Mouse (Mus musculus) left cerebral cortex, postnatal 25 days (tissue): ENCODE measurements at regions not wholly inside any gene's neighbourhood (a gene's known extent, or its start where the extent isn't known, plus 50 kb on each side); places are given as distances from the start of the nearest gene placed in this dataset.

Source experiments
- DNase-seq, 2 experiments: peaks; one replicate each; pipeline ENCODE4 v3.0.0; 2022; ENCODE audit warnings: low spot score in 2 of 2, mixed read lengths in 1 of 2
- intact Hi-C: fragments of 180-260 bp; cut with DNase I; formaldehyde crosslinking; loops from one replicate; pipeline ENCODE4 v1.15.1; 2025

DNA sequence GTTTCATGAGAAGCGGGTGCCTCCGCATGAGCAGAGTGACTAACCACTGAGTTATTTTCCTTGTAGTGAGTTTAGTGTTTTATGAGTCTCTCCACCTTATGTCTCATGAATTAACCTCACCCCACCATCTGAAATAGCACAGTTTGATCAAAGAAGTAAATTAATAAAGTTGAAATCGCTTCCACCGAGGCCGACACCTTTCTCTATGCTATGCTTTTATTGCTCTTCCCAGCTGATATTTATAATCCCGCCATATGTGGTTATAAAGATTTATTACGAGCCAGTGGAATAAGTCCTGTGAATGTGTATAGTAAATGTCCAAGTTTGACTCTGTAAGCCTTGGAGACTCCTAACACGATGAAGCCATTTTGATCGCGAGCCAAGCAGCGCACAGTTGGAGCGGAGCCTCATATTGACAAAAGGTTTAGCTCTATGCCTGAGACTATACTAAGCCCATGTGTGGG is 329.3 kb downstream of the Foxa2 start:
- intact Hi-C loops = no loop called here
- DNase-seq = no peak

DNA sequence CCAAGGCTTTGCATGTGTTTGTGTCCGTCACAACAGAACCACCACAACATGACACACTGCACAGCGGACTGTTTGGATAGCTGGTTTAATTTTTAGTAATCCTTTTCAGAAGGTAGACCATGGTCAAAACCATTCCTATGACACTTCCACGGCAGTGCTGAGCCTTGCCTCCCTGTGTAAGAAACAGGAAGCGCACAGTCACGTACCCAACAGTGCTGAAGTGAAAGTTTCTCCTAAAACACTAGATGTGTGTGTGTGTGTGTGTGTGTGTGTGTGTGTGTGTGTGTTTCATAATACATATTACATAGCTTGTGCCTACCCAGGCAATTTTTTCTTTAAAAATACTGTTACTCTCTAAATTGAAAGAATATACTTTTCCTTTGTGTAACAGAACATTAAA is 331.0 kb downstream of the Foxa2 start:
- DNase-seq = no peak
- intact Hi-C loops = no loop called here

DNA sequence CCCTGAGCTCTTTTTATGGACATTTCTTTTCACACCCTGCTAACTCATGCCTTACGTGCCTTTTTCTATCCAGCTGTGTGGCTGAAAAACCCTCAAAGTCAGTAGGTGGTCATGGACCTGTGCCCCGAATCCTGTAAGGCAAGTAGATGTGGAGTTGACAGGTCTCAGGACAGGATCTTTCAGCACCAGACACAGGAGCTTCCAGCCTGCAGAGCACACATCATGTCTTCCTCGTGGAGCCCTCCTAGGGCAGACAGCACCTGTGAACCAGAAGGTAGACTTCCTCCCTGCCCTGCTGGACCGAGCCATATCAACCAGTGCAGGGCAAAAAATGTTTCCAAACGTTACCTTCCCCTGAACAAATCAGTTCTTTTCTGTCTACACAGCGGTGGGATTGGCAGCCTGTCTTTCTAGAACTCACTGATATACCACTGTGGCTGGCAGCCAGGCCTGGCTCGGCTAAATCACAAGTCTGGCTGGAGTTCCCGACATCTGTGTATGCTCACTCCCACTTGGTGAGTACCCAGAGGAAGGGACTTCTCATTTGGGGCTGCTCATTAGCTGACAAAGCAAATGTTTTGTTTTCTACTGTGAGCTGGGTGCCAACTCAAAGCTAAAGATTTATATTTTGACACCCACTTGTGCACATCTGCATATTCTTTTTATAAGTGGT is 336.0 kb downstream of the Foxa2 start:
- intact Hi-C loops = no loop called here
- no peak for DNase-seq

DNA sequence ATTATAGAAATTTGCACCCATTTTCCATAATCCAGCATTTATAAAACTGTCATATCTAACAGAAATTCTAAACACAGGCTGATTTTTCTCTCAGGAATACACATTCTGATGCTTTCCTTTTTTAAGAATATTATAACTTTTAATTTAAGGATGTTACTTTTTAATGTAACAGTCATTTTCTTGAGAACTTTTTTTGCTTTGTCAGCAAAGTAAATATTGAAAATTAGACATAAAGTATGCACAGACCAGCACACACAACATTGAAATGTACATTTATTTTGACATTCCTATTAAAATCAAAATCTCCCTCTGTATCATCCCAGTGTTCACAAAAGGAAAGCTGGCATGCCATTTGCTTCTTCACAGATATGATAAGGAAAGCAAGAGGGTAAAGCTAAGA is 337.0 kb downstream of the Foxa2 start:
- intact Hi-C loops = no loop called here
- no peak for DNase-seq

DNA sequence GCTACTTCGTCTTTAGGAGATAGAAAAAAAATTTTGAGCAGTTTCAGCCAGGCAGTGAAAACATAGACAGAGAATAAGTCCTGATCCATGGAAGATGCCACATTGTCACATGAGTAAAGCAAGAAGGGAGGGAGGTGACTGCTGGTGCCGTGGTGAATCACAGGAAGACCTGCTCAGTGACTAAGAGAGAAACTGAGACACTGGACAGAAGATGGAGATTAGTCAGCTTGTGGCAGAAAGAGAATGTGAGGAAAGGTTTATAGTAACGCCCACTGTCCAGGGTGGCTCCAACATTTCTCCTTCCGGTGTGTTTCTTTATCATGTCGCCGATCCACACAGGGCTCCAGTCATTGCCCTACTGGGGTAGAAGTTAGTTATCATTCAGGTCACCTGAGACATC is 339.6 kb downstream of the Foxa2 start:
- DNase-seq = peak in 1 of 2 experiments; percentile 6
- intact Hi-C loops = no loop called here

DNA sequence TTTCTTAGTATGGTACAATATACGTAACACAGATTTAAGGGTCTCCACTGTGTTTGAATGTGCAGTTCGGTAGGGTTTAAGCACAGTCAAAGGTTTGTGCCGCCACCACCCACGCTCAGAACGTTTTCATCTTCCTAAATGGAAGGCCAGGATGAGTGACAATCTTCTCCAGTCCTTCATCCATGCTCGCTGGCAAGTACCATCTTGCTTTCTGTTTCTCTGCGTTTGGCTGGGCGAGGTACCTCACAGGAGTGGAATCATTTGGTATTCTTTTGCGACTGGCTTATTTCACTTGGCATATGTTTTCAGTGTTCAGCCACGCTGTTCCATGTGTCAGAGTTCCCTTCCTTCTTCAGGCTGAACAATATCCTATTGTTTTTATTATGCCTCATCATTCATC is 342.3 kb downstream of the Pax1 start:
- intact Hi-C loops = no loop called here
- DNase-seq = no peak

DNA sequence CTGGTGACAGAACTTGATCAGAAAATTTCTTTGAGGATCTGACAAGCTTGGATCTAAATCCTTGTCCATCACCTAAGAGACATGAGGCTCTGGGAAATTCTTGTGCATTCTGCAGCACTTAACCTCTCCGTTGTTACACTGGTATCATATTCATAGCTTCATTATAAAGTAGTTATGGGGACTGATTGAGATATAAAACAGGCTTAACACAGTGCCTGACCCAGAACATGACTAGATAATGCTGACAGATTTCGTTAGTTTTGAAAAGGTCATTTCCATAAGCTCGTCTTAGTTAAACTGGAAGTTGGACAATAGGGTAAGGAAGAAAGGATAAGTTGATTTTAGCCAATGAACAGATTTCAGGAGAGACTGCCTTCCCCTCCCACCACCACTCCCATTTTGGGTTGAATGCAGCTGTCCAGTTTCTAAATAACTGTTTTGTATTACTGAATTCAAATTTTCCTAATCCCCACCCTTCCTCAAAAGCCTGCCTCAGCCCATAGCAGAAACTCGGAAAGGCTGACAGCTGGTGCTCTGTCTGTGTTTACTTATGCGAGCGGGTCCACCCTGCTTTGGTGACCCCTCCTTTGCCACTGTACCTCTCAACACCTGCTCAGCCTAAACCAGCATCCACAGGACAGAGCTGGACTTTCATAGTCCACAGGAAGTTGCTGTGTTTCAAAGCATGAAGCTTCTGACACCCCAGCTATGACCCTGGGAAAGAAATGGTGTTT is 340.8 kb downstream of the Pax1 start:
- DNase-seq = no peak
- intact Hi-C loops = no loop called here

DNA sequence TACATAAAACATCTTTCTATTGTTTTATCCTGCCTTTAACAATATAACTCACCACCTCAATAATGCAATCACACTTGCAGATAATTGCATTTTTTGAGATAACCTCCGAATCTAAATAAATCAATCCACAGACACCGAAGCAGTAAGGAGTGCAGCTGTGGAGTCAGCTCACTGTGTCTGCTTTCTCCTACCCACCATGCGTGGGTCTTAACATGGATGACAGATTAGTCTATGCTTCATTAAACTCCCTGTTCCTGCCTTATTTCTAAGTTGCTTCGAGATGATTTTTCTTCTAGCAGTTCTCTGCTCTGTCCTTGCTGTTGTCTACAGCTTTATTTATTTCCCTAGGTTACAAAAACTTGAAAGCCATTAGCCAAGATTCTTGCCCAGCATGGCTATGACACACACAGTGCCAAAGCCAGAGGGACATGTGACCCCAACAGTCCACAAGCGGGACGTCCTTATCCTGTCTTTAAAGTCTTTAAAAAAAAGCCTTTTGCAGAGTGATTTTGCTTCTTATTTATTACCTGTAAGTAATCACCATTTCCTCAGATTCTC is 337.9 kb downstream of the Pax1 start:
- DNase-seq = no peak
- intact Hi-C loops = no loop called here

DNA sequence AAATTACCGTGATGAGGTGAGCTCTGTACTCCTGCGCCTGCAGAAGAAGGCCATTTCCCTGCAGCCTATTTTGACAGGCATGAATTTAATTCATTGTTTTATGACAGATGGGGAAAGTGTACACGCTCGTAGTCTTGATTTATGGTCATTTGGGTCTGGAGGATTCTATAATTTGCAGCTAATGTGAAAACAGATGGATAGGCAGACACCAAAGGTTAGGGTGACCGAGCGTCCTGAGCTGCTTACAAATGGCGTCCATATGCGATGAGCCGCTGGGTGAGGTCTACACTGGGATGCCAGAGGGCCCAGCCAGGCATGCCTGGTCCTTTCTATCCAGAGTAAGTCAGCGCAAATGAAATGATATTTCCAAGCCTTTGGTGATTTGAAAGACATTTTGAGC is 330.2 kb downstream of the Pax1 start:
- no peak for DNase-seq
- intact Hi-C loops = no loop called here

DNA sequence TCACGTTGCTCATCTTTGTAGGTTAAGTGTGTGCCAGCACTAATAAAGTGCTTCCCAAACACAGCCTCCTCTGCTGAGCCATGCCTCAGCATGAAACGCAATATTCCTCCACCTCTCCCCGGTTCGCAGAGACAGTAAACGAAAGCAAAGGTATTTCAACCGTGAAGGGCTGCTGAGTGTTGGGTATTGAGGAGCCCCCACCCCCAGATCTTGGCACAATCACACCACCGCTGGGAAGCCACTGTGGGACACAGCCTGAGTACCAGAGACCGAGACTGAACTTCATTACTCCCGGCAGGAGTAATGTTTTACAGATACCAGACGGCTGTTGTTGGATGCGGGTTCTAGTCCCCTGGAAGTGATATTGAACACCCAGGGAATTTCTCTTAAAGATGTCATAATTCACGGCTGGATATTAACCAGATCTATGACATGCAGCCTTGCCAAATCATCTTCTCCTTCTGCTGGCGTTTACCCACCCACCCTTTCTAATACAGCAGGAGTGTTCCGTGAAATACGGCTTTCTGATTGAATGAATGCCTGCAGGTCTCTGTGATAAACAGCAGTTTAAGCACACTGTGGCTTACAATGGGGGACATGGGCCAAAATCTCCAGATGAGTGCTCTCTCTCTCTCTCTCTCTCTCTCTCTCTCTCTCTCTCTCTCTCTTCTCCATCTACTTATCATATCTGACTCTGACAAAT is 328.9 kb downstream of the Pax1 start:
- intact Hi-C loops = no loop called here
- no peak for DNase-seq

DNA sequence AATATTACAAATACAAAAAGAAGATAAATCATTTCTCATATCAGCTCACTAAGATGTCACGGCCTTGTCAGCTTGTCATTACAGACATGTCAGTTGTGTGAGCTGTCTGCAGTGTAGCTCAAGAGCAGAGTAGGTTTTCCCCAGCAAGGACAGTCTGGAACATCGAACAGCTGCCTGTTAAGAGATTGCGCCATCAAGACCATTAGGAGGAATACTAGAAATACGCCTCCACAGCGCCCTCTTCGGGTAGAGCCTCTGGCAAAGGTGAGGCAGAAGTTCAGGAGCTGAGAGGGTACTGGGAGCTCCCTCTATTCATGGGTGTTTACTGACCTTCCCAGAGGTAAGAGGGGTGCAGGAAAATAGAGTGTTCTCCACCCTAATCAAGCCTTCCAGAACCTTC is 327.0 kb downstream of the Pax1 start:
- intact Hi-C loops = no loop called here
- peak in 1 of 2 experiments; percentile 9 for DNase-seq

DNA sequence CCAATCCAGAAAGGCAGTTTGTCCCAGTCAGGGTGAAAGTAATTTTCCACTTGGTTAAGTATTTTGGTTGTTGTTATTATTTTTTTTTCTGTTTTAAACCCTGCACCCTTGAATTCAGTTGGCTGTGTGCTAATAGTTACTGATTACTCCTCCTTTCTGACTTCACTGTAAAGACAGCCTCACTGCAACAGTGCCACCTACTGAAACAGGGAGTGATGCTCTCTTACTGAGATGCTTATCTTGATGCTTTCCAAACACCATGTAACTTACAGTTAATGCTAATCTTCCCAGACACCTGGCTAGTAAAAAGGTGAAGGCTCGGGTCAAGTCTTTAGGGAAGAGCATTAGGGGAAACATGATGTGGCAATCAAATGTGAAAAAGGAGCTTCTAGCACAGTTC is 294.9 kb downstream of the Pax1 start:
- DNase-seq = peak; percentile 3 to 6
- intact Hi-C loops = loop anchor here (2.0 to 5.0 kb wide), 2 partner anchors 224 to 278 kb away; no protein-coding TSS in a partner anchor

DNA sequence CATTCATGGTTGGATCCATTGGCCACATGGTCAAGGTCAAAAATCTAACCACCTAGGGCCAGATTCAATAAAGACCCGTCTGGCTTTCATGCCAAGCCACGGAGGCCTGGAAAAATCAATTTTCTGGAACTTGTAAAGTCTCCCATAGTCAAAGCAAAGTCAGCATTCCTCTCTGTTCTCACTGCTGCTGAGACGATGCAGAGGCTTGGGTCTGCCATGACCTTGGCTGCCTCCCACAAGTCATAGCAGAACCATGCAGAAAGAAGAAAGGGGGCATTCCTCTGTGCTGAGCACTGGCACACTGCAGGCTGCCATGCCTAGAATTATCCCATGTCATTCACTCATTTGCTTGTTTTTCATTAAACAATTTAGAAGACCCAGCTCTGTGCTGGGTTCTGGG is 288.5 kb downstream of the Pax1 start:
- intact Hi-C loops = no loop called here

DNA sequence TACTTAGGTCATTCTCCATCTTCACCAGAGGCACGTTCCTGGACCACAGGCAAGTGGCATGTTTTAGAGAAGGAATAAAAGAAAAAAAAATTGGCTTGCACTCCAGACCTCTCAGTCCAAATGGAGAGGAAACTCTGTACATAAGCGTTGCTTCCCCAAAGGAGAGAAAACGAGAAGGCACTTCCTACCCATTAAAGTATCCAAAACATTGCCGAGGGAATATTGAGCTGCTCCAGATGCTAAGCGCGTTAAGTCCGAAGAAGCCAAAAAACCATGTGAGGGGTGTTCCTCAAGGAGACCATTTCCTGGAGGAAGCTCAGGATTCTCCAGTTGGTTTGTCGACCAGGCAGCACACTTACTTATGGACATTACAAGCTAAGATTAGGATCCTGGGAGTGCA is 286.2 kb downstream of the Pax1 start:
- intact Hi-C loops = no loop called here

More for the DNA sequence above, 288.5 kb downstream of the Pax1 start:
- no peak for DNase-seq

DNA sequence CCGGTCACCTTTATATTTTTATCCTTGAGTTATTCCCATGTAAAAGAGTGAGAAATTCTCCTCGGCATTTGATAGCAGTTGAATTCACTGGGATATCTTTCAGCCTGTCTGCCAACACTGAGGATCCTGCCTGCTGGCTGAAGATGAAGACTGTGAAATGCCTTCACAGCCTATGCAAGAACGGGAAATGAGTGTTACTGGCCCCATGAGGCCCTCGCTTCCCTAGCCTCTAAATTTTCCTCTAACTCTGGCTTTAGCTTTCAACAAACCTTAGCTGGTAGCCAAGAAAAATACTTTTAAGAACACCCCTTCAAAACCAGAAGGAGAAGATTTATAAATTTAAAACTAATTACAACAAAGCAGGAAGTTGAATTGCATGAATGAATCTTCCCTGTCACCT is 285.8 kb downstream of the Pax1 start:
- DNase-seq = peak in 1 of 2 experiments; percentile 7
- intact Hi-C loops = no loop called here

More for the DNA sequence above, 286.2 kb downstream of the Pax1 start:
- DNase-seq = no peak

DNA sequence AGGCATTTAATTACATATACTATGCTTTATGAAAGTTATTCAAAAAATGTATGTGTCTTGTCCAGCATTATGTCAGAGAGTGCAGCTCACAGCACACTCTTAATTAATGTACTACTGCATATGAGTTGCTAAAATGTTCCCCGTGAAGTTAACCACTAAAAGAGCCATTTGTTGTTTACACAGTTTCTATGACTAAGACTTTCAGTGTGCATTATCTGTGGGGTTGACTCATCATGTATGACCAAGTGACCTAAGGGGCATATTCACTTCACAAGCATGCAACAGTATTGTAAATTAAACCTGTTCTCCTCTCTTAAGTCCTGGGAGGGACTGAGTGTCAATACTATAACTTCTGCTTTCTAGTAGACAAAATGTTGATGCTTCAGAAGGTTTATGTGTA is 276.2 kb downstream of the Pax1 start:
- no peak for DNase-seq
- intact Hi-C loops = no loop called here

DNA sequence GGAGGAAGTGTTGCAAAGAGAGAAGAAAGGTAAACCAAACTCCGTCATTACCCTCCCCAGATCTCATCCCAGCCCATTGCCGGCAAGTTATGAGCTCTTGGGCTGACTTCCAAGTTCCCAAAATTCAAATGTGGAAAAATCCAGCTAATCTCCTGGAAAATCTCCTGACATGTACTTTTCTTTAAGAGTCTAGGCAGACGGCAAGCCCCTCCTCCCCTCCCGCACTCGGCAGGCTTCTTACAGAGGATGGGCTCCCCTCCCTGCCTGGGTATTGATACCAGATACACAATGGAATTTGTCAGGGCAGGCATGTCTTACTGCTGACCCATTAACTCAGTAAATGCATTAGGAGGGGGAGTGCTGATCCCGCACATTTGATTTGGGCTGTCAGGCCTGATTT is 271.0 kb downstream of the Pax1 start:
- intact Hi-C loops = no loop called here
- no peak for DNase-seq

DNA sequence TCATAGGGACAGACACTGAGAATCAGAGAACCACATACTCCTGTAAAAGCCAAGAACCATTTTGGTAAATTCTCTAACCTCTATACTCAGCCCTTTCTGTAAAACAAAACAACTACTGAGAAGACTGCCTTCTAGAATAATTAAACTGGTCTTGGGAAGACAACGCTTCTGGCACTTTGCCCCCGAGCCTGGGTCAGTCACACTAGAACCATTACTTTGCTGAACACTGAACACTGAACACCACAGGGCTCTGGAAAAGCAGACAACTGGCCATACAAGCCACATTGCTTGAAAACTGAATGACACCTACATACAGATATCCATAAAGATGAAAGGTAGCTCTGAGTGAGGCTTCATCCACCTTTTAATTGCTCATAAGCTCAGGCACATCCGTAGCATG is 268.0 kb downstream of the Pax1 start:
- DNase-seq = no peak
- intact Hi-C loops = no loop called here

DNA sequence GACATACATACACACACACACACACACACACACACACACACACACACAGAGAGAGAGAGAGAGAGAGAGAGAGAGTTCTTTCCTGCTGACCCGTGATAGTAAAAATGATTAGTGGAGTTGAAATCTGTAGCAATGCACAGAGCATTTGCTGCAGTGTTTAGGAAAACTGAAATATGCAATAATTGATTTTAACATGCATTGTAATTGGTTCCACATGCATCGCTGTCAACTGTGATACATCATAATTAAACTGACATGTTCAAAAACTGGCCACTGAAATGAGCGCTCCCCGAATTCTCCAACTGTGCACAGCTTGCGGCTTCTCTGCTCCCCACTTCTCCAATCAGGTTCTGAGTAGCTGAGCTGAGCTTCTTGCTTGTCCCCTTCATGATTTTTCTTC is 265.4 kb downstream of the Pax1 start:
- DNase-seq = no peak
- intact Hi-C loops = no loop called here

DNA sequence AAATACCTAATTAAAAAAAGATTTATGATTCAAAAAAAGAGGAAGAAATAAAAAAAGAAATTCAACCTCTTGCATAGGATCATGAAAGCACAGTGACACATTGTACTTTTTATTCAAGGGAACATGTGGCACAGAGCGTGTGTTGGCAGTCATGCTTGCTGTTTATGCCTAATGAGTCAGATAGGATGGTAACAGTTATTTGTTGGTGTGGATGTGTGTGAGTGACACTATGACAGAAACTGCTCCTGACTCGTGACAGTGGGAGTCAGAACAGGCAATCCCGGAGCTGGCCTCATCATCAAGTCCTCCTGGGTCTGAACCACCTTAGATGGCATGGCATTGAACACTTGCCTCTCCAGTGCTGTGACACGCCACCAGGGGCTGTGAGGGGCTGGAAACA is 261.4 kb downstream of the Pax1 start:
- no peak for DNase-seq
- intact Hi-C loops = no loop called here
